Mouse (Mus musculus) kidney, adult 2 months (tissue): ENCODE results near the gene Slc35e3.

ENCODE experiments used
- CTCF ChIP-seq: fragments of 200-500 bp; conservative IDR thresholded peaks from 2 replicates; pipeline ENCODE4 v1.5.1; 2011; ENCODE audit warnings: low read depth, mild to moderate bottlenecking, control low read depth, low read length, moderate library complexity, mixed read lengths; ENCODE audit not compliant: insufficient read depth, insufficient read length
- POLR2A ChIP-seq: fragments of 200-500 bp; IDR thresholded peaks from one replicate; pipeline ENCODE4 v1.6.1; 2011; ENCODE audit warnings: low read depth, low read length, control low read depth

GRCm38 (mm10) chr10:117751282-117751610, 5.1 kb upstream of the Slc35e3 start:
- no peak for TF ChIP-seq POLR2A
- TF ChIP-seq CTCF = no peak
